Mouse (Mus musculus) C2C12 (cell line): ENCODE data around the gene Polr2l. TPM values are rescaled to one million over a fixed set of nuclear protein-coding genes. Genes with fewer than 3 reads are reported as not detected.

ENCODE experiments used
- H3K27me3 ChIP-seq: one replicate; pipeline ENCODE4 v1.6.1; 2011; ENCODE audit not compliant: control insufficient read depth, insufficient read depth, insufficient read length
- H3K36me3 ChIP-seq: one replicate; pipeline ENCODE4 v1.6.1; 2011; ENCODE audit not compliant: control insufficient read depth, insufficient read depth
- H3K4me3 ChIP-seq: one replicate; pipeline ENCODE4 v1.5.1; 2011; ENCODE audit warnings: mild to moderate bottlenecking, control low read depth; ENCODE audit not compliant: poor library complexity, insufficient read depth, severe bottlenecking
- H3K79me2 ChIP-seq: one replicate; pipeline ENCODE4 v1.6.1; 2011; ENCODE audit not compliant: control insufficient read depth, insufficient read depth
- H3K79me3 ChIP-seq: one replicate; pipeline ENCODE4 v1.6.1; 2011; ENCODE audit warnings: low read depth, control low read depth
- H3ac ChIP-seq: one replicate; pipeline ENCODE3; 2011; ENCODE audit warnings: low read depth; ENCODE audit not compliant: control insufficient read depth, insufficient read length
- CEBPB ChIP-seq: IDR thresholded peaks from one replicate; pipeline ENCODE4 v1.6.1; 2011; ENCODE audit warnings: low read depth, mild to moderate bottlenecking, control low read depth, moderate library complexity
- CTCF ChIP-seq: IDR thresholded peaks from one replicate; pipeline ENCODE4 v1.5.1; 2011; ENCODE audit not compliant: control insufficient read depth, insufficient read depth, insufficient read length
- FOSL1 ChIP-seq: IDR thresholded peaks from one replicate; pipeline ENCODE4 v1.8.0; 2011; ENCODE audit warnings: mild to moderate bottlenecking, low read length; ENCODE audit not compliant: poor library complexity, insufficient read depth, severe bottlenecking
- MAX ChIP-seq: IDR thresholded peaks from one replicate; pipeline ENCODE4 v1.6.1; 2011; ENCODE audit warnings: mild to moderate bottlenecking, control low read depth
- MYOD1 ChIP-seq: IDR thresholded peaks from one replicate; pipeline ENCODE4 v1.6.1; 2011; ENCODE audit warnings: low read depth; ENCODE audit not compliant: control insufficient read depth, insufficient read length
- MYOG ChIP-seq: IDR thresholded peaks from one replicate; pipeline ENCODE4 v1.6.1; 2011; ENCODE audit not compliant: control insufficient read depth, insufficient read length; ENCODE audit errors: extremely low read depth
- USF1 ChIP-seq: IDR thresholded peaks from one replicate; pipeline ENCODE4 v1.6.1; 2011; ENCODE audit warnings: low read depth, mild to moderate bottlenecking, control low read depth, moderate library complexity
- polyA plus RNA-seq: library from polyadenylated mRNA; unstranded; fragments of >200 nt; fragmentation: generic; extraction: Trizol; gene quantifications from one replicate; pipeline ENCODE4 v1.2.1, GENCODE M21; 2012; ENCODE audit warnings: missing spikeins

Gene Polr2l
- polyA plus RNA-seq, 1 experiment = 124 TPM

DNA sequence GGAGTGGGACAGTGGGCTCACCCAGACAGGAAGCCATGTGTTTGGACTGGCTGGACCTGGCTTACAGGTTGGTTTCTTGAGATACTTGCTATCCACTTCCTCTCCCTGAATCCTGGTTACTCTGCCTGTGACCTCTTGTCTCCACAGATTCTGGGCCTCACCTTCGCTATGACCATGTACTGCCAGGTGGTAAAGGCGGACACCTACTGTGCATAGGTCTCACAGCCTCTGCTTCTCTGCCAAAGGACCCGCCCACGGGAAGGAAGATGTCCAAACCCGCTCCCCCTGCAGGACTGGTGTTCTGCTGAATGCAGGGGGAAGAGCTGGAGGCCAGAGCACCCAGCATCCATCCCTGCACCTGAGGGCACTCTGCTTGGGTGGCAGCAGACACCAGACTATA is 17.8 kb upstream of the Polr2l start:
- H3K79me3 ChIP-seq = peaks cover 3% of the 10 kb centered on the region
- no peak overlapping the region for H3K4me3 ChIP-seq
- no peaks in the 10 kb centered on the region for H3K27me3 ChIP-seq
- peaks cover 48% of the 10 kb centered on the region for H3K36me3 ChIP-seq
- peaks cover 5% of the 10 kb centered on the region for H3K79me2 ChIP-seq
- no peak for TF ChIP-seq MYOG
- TF ChIP-seq MAX = no peak
- TF ChIP-seq CTCF = no peak
- no peak for TF ChIP-seq FOSL1
- no peak for TF ChIP-seq USF1
- no peak for TF ChIP-seq MYOD1
- no peak for TF ChIP-seq CEBPB
- no peak overlapping the region for H3ac ChIP-seq

DNA sequence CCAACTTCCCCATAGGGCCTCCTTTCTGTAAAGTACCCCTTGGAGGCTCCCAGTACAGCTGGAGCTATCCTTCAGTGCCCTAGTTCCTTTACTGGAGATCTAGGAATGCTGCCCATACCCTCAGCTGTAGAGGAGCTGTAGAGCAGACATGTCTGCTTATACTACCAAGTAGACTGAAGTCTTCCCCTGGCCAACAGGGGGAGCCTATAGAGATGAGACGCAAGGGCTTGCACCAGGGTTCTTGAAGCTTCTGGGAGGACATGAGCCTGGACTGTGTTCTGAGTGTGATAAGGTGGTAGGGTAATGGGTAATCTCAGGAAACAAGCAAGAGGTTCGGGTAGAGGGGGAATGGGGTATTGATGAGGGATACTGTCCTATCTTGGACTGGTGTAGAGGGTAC is 16.2 kb upstream of the Polr2l start:
- Histone ChIP-seq H3K4me3 (no peak overlapping the region), H3K27me3 (no peaks in the 10 kb centered on the region), H3K36me3 (peaks cover 56% of the 10 kb centered on the region), H3ac (no peak overlapping the region), H3K79me3 (peaks cover 4% of the 10 kb centered on the region), H3K79me2 (peaks cover 10% of the 10 kb centered on the region)
- no peak for TF ChIP-seq MYOG
- no peak for TF ChIP-seq USF1
- no peak for TF ChIP-seq CTCF
- no peak for TF ChIP-seq CEBPB
- no peak for TF ChIP-seq MAX
- TF ChIP-seq FOSL1 = no peak
- TF ChIP-seq MYOD1 = no peak

DNA sequence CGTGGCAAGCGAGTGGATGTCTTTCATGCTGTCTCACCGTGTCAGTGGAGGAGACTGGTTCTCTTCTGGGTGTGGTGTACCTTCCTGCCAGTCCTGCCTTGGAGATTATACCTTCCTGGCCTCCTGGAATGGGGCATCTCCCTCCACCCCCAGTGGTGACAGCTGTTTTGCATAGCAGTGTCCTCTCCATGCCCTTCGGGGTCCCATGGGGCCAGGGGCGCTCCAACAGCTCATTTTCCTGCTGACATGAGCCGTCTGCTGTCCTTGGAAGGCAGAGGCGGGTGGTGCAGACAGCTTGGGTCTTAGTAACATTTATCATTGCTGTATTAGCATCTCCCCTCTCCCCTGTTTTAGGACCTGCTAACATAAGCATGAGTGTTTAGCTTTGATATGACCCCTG is 12.2 kb upstream of the Polr2l start:
- TF ChIP-seq CEBPB (no peak), MYOG (no peak), MAX (no peak), CTCF (no peak), FOSL1 (no peak), MYOD1 (no peak), USF1 (no peak)
- H3K79me3 ChIP-seq = peaks cover 26% of the 10 kb centered on the region
- no peak overlapping the region for H3K4me3 ChIP-seq
- peaks cover 41% of the 10 kb centered on the region for H3K79me2 ChIP-seq
- no peaks in the 10 kb centered on the region for H3K27me3 ChIP-seq
- no peak overlapping the region for H3ac ChIP-seq
- H3K36me3 ChIP-seq = peaks cover 60% of the 10 kb centered on the region

DNA sequence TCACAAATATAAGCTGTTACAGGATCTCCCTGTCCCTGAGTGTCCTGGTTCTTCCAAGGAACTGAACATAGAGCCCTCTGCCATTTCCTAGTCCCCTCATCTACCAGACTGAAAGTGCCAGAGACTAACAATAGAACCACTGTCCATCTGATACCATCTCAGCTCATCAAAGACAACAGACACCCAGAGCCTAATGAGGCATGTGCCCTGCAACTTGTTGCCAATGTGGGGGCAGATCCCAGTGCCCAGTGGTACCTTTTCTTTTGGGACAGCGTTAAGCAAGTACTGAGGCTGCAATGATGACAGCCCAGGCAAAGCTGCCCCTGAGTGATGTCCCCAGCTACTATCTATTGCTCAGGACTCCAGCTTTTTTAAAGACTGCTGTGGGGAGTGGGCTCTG is 11.3 kb upstream of the Polr2l start:
- Histone ChIP-seq H3K4me3 (no peak overlapping the region), H3K36me3 (peaks cover 51% of the 10 kb centered on the region), H3K79me2 (peaks cover 50% of the 10 kb centered on the region), H3K27me3 (no peaks in the 10 kb centered on the region), H3K79me3 (peaks cover 31% of the 10 kb centered on the region), H3ac (no peak overlapping the region)
- TF ChIP-seq MYOD1 = no peak
- TF ChIP-seq CTCF = no peak
- no peak for TF ChIP-seq USF1

DNA sequence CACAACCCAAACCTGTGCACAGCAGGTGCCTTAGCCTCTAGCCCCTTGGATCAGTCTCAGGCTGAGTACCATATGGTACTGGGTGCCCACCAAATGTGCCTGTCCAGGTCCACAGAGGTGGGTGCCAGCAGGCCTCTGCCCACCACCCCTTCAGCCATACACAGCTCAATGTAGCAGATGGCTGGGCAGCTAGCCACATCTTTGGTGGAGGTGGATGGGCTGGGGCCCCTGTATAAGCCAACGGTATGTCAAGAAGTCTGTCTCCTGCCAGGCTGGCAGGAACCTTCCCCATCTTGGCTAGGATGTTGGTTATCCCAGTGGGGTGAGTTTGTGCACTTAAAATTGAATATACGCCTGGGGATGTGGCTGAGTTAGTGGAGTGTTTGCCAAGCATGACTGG is 10.7 kb upstream of the Polr2l start:
- Histone ChIP-seq H3K36me3 (peaks cover 45% of the 10 kb centered on the region), H3K79me3 (peaks cover 38% of the 10 kb centered on the region), H3ac (no peak overlapping the region), H3K4me3 (no peak overlapping the region), H3K79me2 (peaks cover 56% of the 10 kb centered on the region), H3K27me3 (no peaks in the 10 kb centered on the region)
- TF ChIP-seq USF1 = no peak
- TF ChIP-seq MYOD1 = no peak
- no peak for TF ChIP-seq CEBPB
- no peak for TF ChIP-seq MAX
- TF ChIP-seq FOSL1 = no peak
- no peak for TF ChIP-seq MYOG
- no peak for TF ChIP-seq CTCF

DNA sequence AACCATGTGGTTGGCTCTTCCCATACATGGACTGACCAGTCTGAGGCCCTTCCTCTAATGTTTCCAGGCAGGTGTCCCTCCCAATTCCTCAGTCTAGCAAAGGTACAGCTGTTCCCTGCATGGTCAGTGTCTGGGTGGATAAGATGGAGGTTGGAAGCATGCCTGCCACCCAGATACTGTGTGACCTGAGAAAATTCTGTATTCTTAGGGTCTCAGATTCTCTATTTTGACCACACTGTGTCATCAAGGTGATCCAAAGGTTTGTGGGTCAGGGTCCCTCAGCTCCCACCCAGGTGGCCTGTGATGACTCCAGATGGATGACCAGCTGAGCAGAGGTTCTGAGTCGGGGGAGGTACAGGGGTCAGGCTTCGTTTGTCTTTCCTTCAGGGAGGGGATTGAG is 10.3 kb upstream of the Polr2l start:
- Histone ChIP-seq H3K27me3 (no peaks in the 10 kb centered on the region), H3K79me2 (peaks cover 60% of the 10 kb centered on the region), H3K4me3 (no peak overlapping the region), H3K79me3 (peaks cover 42% of the 10 kb centered on the region), H3K36me3 (peaks cover 40% of the 10 kb centered on the region), H3ac (no peak overlapping the region)
- TF ChIP-seq MAX (no peak), MYOG (no peak), CEBPB (no peak), FOSL1 (no peak), CTCF (no peak), USF1 (no peak), MYOD1 (no peak)
